Mouse (Mus musculus): ENCODE results near the gene Mars. TPM values are rescaled to one million over a fixed set of nuclear protein-coding genes. Genes with fewer than 3 reads are reported as not detected.

The Mars gene
- total and polyA plus RNA-seq, 3 experiments, result 143 to 224 (median 161) TPM

DNA sequence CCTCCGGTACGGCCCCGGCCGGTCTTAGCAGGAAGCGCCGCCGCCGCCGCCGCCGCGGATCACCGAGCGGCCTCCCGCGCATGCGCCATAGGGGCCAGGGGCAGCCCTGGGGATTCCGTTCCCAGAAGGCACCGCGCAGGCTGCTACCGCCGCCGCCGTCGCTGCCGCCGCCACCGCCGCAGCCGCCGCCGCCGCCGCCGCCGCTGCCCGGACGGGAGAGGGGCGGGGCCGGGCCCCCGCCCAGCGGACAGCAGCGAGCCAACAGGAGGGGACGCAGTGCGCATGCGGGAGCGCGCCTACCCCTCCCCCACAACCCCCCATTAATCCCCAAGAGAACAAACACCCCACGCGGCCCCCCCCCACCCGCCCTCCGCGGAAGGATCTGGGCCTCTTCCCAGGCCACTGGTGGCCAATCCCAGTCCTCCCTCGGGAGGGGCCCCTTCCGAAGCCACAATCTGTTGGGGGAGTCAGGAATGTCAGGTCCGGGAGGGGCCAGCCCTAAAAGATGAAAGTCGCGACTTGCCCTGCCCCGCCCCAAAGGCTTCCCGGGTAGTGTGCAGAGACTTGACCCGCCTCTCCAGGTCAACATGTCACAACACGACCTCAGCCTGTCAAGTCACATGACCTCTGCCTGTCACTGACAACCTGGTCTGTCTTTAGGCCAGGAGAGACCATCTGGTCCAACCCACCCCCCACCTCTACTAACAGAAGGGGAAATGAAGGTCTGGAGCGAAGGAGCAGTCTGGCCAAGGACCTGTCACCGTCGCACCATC lies 22.6 kb downstream of the Mars start, which contains the start of gene Mbd6 (continued):
- TF ChIP-seq MAFK (IDR thresholded peaks at IDR 0.05; ENCODE audit: insufficient replicate concordance, low read length), result no peak
- peak; percentile 60; the same call in 1 of the 2 replicates for TF ChIP-seq NELFE (IDR thresholded peaks at IDR 0.05; ENCODE audit: low read depth, low read length)
- peak; percentile 91 for TF ChIP-seq USF2 (conservative IDR thresholded peaks at IDR 0.05; ENCODE audit: low read depth, low read length)
- peak; percentile 77; the same call in 1 of the 2 replicates for TF ChIP-seq TCF12 (IDR thresholded peaks at IDR 0.05; ENCODE audit: low read depth, low read length)
- TF ChIP-seq NRF1 (IDR thresholded peaks at IDR 0.05; ENCODE audit: low read depth, low read length), result peak; percentile 84
- TF ChIP-seq CHD1 (IDR thresholded peaks at IDR 0.05; ENCODE audit: low read depth, low read length), result peak; percentile 98
- TF ChIP-seq ZMIZ1 (IDR thresholded peaks at IDR 0.05; ENCODE audit: low read depth, low read length), result 0 out of 2 replicates have a peak, but pooled peaks have one; percentile 20
- TF ChIP-seq CTCF (conservative IDR thresholded peaks at IDR 0.05 in 1 of 2, IDR thresholded peaks at IDR 0.05 in 1 of 2; ENCODE audit: low read depth in 2 of 2, low read length in 2 of 2), result no peak
- TF ChIP-seq MXI1 (IDR thresholded peaks at IDR 0.05; ENCODE audit: low read depth, low read length), result peak; percentile 67; the same call in 1 of the 2 replicates
- TF ChIP-seq HCFC1 (IDR thresholded peaks at IDR 0.05; ENCODE audit: low read depth, low read length), result peak; percentile 54
- no peak for TF ChIP-seq GABPA (IDR thresholded peaks at IDR 0.05; ENCODE audit: insufficient replicate concordance, low read depth, low read length)
- TF ChIP-seq POLR2A (IDR thresholded peaks at IDR 0.05; ENCODE audit: low read depth, low read length), result peak; percentile 71; the same call in 1 of the 2 replicates
- peak; percentile 95 for TF ChIP-seq BHLHE40 (IDR thresholded peaks at IDR 0.05; ENCODE audit: low read depth, low read length)
- TF ChIP-seq POLR2AphosphoS2 (IDR thresholded peaks at IDR 0.05; ENCODE audit: low read depth, low read length), result no peak
- peak; percentile 83 for TF ChIP-seq ETS1 (conservative IDR thresholded peaks at IDR 0.05; ENCODE audit: low read depth, low read length)

DNA sequence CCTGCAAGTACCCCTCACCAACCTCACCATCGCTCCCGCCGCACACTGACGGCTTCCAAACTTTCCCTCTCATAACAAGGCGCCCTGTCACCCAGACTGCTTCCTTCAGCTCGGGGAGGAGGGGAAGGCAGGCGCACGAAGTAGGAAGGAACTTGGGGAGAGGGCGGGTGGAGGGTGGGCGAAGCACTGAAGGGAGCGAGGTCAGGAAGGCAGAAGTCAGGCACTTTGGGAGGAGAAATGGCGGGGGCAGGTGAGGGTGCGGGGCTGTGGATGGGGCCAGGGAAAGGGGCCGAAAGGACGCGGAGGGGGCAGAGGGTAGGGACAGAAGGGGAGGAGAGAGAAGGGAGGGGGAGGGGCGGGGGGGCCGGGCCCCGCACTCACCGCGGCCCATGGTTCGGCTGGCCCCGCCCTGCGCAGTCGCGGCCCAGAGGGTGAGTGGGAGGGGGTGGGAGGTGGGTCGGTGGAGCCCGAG lies 23.2 kb downstream of the Mars start:
- DNase-seq (ENCODE audit: extremely low read depth), result peak; percentile 51
- Histone ChIP-seq H3K36me3 (replicated peaks in 1 of 2; ENCODE audit: control insufficient read depth in 1 of 2, insufficient read depth in 1 of 2, low read length in 1 of 2) (peaks cover 50 to 60% of the 10 kb centered on the region in 2 experiments), H3K79me2 (replicated peaks; ENCODE audit: control insufficient read depth, extremely low read depth, insufficient read depth, poor library complexity, severe bottlenecking) (peaks cover 41% of the 10 kb centered on the region), H3K4me2 (ENCODE audit: insufficient read depth, low read depth, poor library complexity, severe bottlenecking) (peak overlapping the region; percentile 75), H3K27me3 (replicated peaks) (no peaks in the 10 kb centered on the region), H3K4me1 (ENCODE audit: control insufficient read depth in 1 of 2, insufficient read depth in 2 of 2) (peaks cover 16 to 36% of the 10 kb centered on the region in 2 experiments), H3K4me3 (replicated peaks in 1 of 3; ENCODE audit: low read depth in 2 of 3, low read length in 2 of 3, poor library complexity in 1 of 3) (peak overlapping the region; percentile 74 to 83 (median 75)), H3K9me3 (replicated peaks; ENCODE audit: low read length) (no peaks in the 10 kb centered on the region), H3K27ac (ENCODE audit: insufficient read depth, low read depth) (peak overlapping the region; percentile 77), H3K9ac (ENCODE audit: insufficient read depth, low read depth) (peak overlapping the region; percentile 63)
- dilution Hi-C loops (cut with MboI; ENCODE audit: extremely low pct_ligation_motif_present, extremely low pct_unique_long_range_greater_than_20kb, low sequenced_read_pairs), result no loop called here
- in situ Hi-C loops (cut with MboI; ENCODE audit: low pct_ligation_motif_present, low pct_unique_long_range_greater_than_20kb, low sequenced_read_pairs), result no loop called here
- TF ChIP-seq CHD2 (IDR thresholded peaks at IDR 0.05; ENCODE audit: low read length) (peak; percentile 24; the same call in 1 of the 2 replicates), NRF1 (IDR thresholded peaks at IDR 0.05; ENCODE audit: low read depth, low read length) (no peak), POLR2A (IDR thresholded peaks at IDR 0.05; ENCODE audit: low read depth, low read length) (0 out of 2 replicates have a peak, but pooled peaks have one; percentile 13), HCFC1 (IDR thresholded peaks at IDR 0.05; ENCODE audit: low read depth, low read length) (0 out of 2 replicates have a peak, but pooled peaks have one; percentile 5), MAZ (IDR thresholded peaks at IDR 0.05; ENCODE audit: low read depth, low read length) (0 out of 2 replicates have a peak, but pooled peaks have one; percentile 41)

All from CH12.LX (cell line).